Mouse (Mus musculus) ES-E14 (cell line): ENCODE data around the gene Calhm5.

ENCODE experiments used
- CHD2 ChIP-seq: IDR thresholded peaks from 2 replicates; pipeline ENCODE4 v1.6.1; 2014; ENCODE audit warnings: mild to moderate bottlenecking, low read depth, low read length, inconsistent platforms
- HCFC1 ChIP-seq: IDR thresholded peaks from 2 replicates; pipeline ENCODE4 v1.6.1; 2012; ENCODE audit warnings: low read length, inconsistent platforms, borderline replicate concordance; ENCODE audit not compliant: insufficient read depth
- MAFK ChIP-seq: IDR thresholded peaks from 2 replicates; pipeline ENCODE4 v1.6.1; 2014; ENCODE audit warnings: mild to moderate bottlenecking, low read depth, low read length, inconsistent platforms; ENCODE audit not compliant: insufficient read depth
- ZC3H11A ChIP-seq: IDR thresholded peaks from 2 replicates; pipeline ENCODE4 v1.6.1; 2012; ENCODE audit warnings: low read depth, mild to moderate bottlenecking, inconsistent platforms, low read length, borderline replicate concordance
- ZNF384 ChIP-seq: IDR thresholded peaks from 2 replicates; pipeline ENCODE4 v1.6.1; 2012; ENCODE audit warnings: low read depth, low read length, inconsistent platforms

DNA sequence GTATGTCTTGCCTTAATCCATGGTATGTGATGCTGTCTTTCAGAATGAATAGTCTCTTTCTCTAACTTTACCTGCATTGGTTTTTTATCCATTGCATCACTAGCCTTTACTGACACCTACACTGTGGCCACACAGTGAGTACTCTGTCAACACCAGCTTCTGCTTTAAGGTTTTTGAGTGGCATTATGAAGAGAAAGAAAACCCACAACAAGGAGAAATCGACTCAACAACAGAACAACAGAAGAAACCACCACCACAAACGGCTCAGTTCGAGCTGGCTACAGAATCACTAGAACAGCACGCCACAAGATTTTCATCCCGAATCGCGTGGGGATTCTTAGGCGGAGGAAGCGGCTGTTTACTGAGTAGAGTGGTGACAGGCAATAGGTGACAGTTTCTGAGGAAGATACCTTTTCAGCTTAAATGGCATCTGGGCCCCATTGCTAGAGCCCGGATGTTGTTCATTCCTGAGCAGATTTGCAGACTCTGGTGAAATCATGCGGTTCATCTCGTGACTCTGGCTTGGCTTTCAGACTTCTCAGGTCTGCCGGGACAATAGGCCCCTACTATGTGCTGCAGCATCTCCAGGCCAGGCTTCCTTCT is 14.6 kb upstream of the Calhm5 start:
- no peak for TF ChIP-seq ZC3H11A
- no peak for TF ChIP-seq CHD2
- TF ChIP-seq MAFK: no peak
- no peak for TF ChIP-seq HCFC1
- no peak for TF ChIP-seq ZNF384
